Mouse (Mus musculus): ENCODE measurements around the gene Gm20547. TPM values are rescaled to one million over a fixed set of nuclear protein-coding genes. Genes with fewer than 3 reads are reported as not detected.

Gm20547 gene
- total and polyA plus RNA-seq, 3 experiments = 0.03 TPM; not detected in 2

DNA sequence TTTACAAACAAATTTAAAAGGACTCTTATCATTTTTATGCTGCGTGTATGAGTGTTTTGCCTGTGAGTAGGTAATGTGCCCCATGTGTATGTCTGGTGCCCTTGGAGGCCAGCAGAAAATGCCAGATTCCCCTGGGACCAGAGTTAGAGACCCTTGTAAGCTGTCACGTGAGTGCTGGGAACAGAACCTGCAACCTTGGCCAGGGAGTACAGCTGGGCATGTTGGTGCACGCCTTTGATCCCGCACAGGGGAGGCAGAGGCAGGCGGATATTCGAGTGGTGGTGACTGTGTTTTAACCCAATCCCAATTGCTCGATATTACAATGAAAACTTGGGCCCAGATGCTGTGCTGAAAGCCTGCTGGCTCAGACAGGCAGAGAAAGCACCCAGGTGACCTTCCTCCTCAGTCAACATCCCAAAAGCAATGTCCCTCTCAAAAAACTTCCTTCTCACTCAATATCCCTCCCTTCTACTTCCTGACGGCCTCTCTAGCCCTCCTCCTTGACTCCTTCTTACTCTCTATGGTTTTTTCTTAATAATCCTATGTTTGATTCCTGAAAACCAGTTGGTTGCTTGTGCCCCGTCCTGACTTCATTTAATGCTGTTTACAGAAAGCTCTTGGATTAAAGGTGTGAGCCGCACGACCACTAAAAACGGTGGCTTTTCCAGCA lies 8.4 kb upstream of the Gm20547 start:
- Histone ChIP-seq H3K27me3 (ENCODE audit: control insufficient read depth in 1 of 2, insufficient read depth in 2 of 2, low read length in 2 of 2) (no peaks in the 10 kb centered on the region), H3K36me3 (ENCODE audit: control insufficient read depth in 1 of 2, insufficient read depth in 2 of 2, low read length in 2 of 2) (peaks cover 0 to 2% of the 10 kb centered on the region in 2 experiments; a peak in 1 of 4 replicates), H3K4me1 (ENCODE audit: control insufficient read depth in 1 of 2, insufficient read depth in 2 of 2, low read length in 2 of 2) (peaks cover 0 to 6% of the 10 kb centered on the region in 2 experiments; a peak in 2 of 4 replicates), H3K9me3 (replicated peaks; ENCODE audit: insufficient read depth, low read length) (no peaks in the 10 kb centered on the region), H3K27ac (ENCODE audit: control insufficient read depth, low read depth, low read length) (no peak overlapping the region), H3K9ac (ENCODE audit: control insufficient read depth, low read depth, low read length, poor library complexity, severe bottlenecking) (no peak overlapping the region), H3K79me2 (ENCODE audit: control insufficient read depth, insufficient read depth, low read length, poor library complexity) (peaks cover 8% of the 10 kb centered on the region), H3K4me3 (ENCODE audit: control insufficient read depth in 1 of 2, insufficient read depth in 1 of 2, low read depth in 2 of 2, low read length in 2 of 2) (no peak overlapping the region)
- no peak for TF ChIP-seq TBP (IDR thresholded peaks at IDR 0.05; ENCODE audit: low read depth, low read length)
- TF ChIP-seq ETS1 (IDR thresholded peaks at IDR 0.05; ENCODE audit: low read depth, low read length) = no peak
- TF ChIP-seq SMC3 (IDR thresholded peaks at IDR 0.05; ENCODE audit: low read depth, low read length) = no peak
- TF ChIP-seq NRF1 (IDR thresholded peaks at IDR 0.05; ENCODE audit: insufficient read depth, low read depth, low read length, poor library complexity, severe bottlenecking) = no peak
- no peak for TF ChIP-seq TAL1 (IDR thresholded peaks at IDR 0.05; ENCODE audit: low read length)
- no peak for TF ChIP-seq MEF2A (IDR thresholded peaks at IDR 0.05; ENCODE audit: extremely low read depth, insufficient replicate concordance, low read depth, low read length, poor library complexity, severe bottlenecking)
- TF ChIP-seq CHD1 (IDR thresholded peaks at IDR 0.05; ENCODE audit: low read depth, low read length) = no peak
- TF ChIP-seq JUND (IDR thresholded peaks at IDR 0.05; ENCODE audit: low read depth, low read length) = no peak
- TF ChIP-seq CHD2 (IDR thresholded peaks at IDR 0.05; ENCODE audit: low read length) = no peak
- no peak for TF ChIP-seq TCF12 (IDR thresholded peaks at IDR 0.05; ENCODE audit: low read depth, low read length)
- no peak for TF ChIP-seq POLR2AphosphoS5 (IDR thresholded peaks at IDR 0.05; ENCODE audit: borderline replicate concordance, low read depth, low read length)
- TF ChIP-seq ZNF384 (IDR thresholded peaks at IDR 0.05; ENCODE audit: low read depth, low read length) = no peak
- no peak for TF ChIP-seq USF2 (IDR thresholded peaks at IDR 0.05; ENCODE audit: borderline replicate concordance in 1 of 2, insufficient read depth in 1 of 2, low read depth in 1 of 2, low read length in 2 of 2)
- TF ChIP-seq HCFC1 (IDR thresholded peaks at IDR 0.05; ENCODE audit: low read depth, low read length) = no peak
- DNase-seq (ENCODE audit: low read depth, low spot score) = no peak

- Histone ChIP-seq H3K4me1 (ENCODE audit: control insufficient read depth in 1 of 2, insufficient read depth in 2 of 2, low read length in 2 of 2) (no peaks in the 10 kb centered on the region), H3K9ac (ENCODE audit: control insufficient read depth, low read depth, low read length, poor library complexity, severe bottlenecking) (no peak overlapping the region), H3K79me2 (ENCODE audit: control insufficient read depth, insufficient read depth, low read length, poor library complexity) (no peaks in the 10 kb centered on the region), H3K27me3 (ENCODE audit: control insufficient read depth in 1 of 2, insufficient read depth in 2 of 2, low read length in 2 of 2) (no peaks in the 10 kb centered on the region), H3K36me3 (ENCODE audit: control insufficient read depth in 1 of 2, insufficient read depth in 2 of 2, low read length in 2 of 2) (no peaks in the 10 kb centered on the region), H3K27ac (ENCODE audit: control insufficient read depth, low read depth, low read length) (no peak overlapping the region), H3K9me3 (replicated peaks; ENCODE audit: insufficient read depth, low read length) (no peaks in the 10 kb centered on the region), H3K4me3 (ENCODE audit: control insufficient read depth in 1 of 2, insufficient read depth in 1 of 2, low read depth in 2 of 2, low read length in 2 of 2) (no peak overlapping the region)
- no peak for TF ChIP-seq CTCF (IDR thresholded peaks at IDR 0.05 in 2 of 3, conservative IDR thresholded peaks at IDR 0.05 in 1 of 3; ENCODE audit: control insufficient read depth in 1 of 3, insufficient read depth in 1 of 3, low read depth in 2 of 3, low read length in 3 of 3, poor library complexity in 1 of 3, severe bottlenecking in 1 of 3)
- TF ChIP-seq KAT2A (conservative IDR thresholded peaks at IDR 0.05; ENCODE audit: low read depth, low read length) = no peak
- TF ChIP-seq ZNF384 (IDR thresholded peaks at IDR 0.05; ENCODE audit: low read depth, low read length) = no peak
- no peak for TF ChIP-seq ETS1 (IDR thresholded peaks at IDR 0.05; ENCODE audit: low read depth, low read length)
- no peak for TF ChIP-seq JUND (IDR thresholded peaks at IDR 0.05; ENCODE audit: low read depth, low read length)
- TF ChIP-seq POLR2A (IDR thresholded peaks at IDR 0.05; ENCODE audit: control insufficient read depth in 1 of 2, insufficient read depth in 1 of 2, low read depth in 1 of 2, low read length in 2 of 2, poor library complexity in 1 of 2) = no peak
- no peak for TF ChIP-seq HCFC1 (IDR thresholded peaks at IDR 0.05; ENCODE audit: low read depth, low read length)
- no peak for TF ChIP-seq USF2 (IDR thresholded peaks at IDR 0.05; ENCODE audit: borderline replicate concordance in 1 of 2, insufficient read depth in 1 of 2, low read depth in 1 of 2, low read length in 2 of 2)
- TF ChIP-seq POLR2AphosphoS2 (IDR thresholded peaks at IDR 0.05; ENCODE audit: low read length) = no peak
- no peak for TF ChIP-seq MEF2A (IDR thresholded peaks at IDR 0.05; ENCODE audit: extremely low read depth, insufficient replicate concordance, low read depth, low read length, poor library complexity, severe bottlenecking)
- no peak for TF ChIP-seq RAD21 (IDR thresholded peaks at IDR 0.05; ENCODE audit: low read depth, low read length)
- no peak for TF ChIP-seq MXI1 (IDR thresholded peaks at IDR 0.05; ENCODE audit: low read depth, low read length)
- TF ChIP-seq TAL1 (IDR thresholded peaks at IDR 0.05; ENCODE audit: low read length) = no peak
- no peak for TF ChIP-seq TBP (IDR thresholded peaks at IDR 0.05; ENCODE audit: low read depth, low read length)
- TF ChIP-seq MAZ (IDR thresholded peaks at IDR 0.05; ENCODE audit: low read depth, low read length) = no peak
- TF ChIP-seq ZC3H11A (IDR thresholded peaks at IDR 0.05; ENCODE audit: low read depth, low read length) = no peak
- TF ChIP-seq E2F4 (IDR thresholded peaks at IDR 0.05; ENCODE audit: borderline replicate concordance, low read depth, low read length) = no peak
- no peak for DNase-seq (ENCODE audit: low read depth, low spot score)
These were observed 6.1 kb upstream of the Gm20547 start for GRCm38 (mm10) chr17:34887942-34888341.

All from MEL (cell line).